Mouse (Mus musculus): Measurements from ENCODE around the gene Sc5d. TPM values are rescaled to one million over a fixed set of nuclear protein-coding genes. Genes with fewer than 3 reads are reported as not detected.

Gene Sc5d
- polyA plus RNA-seq, 1 experiment from 2014 or later = 41.0 TPM

DNA sequence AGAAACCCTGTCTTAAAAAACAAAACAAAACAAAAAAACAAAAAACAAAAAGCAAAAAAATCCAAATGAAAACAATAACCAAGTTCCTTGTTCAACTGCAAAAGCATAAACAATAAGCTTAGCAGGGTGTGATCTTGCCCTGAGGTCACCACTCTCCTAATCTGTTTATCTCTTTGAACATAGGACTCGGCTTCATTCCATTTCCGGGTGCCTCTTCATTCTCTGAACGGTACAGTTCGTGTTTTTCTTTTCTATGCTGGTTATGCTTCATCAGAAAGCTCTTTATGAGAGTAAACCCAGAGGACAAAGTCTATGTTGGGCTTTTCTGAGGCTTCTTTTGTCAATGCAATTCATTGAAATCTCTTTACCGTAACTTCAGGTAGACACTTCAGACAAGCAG is 19.9 kb downstream of the Sc5d start:
- 56% methylated on average over 5 of the region's 5 CpGs for WGBS

DNA sequence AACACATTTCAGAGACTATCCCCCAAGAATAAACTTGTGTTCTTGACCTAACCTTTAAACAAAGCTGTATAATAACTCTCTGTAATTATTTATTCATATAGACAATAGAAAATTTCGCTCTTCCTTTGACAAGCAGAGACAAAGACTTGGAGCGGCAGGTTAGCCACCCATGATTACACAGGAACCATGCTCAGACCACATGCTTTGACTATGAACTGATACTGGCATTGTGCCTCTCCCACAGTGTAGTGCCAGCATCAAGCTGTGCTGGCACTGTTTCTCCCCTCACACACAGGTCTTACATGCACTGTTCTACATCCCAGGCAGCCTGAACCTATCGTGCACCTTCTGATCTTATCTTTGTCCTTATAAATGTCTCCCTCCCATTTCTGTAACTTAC is 23.0 kb downstream of the Sc5d start:
- Histone ChIP-seq H3K4me1 (ENCODE audit: insufficient read depth, low read depth, low read length) (no peaks in the 10 kb centered on the region), H3K36me3 (ENCODE audit: insufficient read depth, low read length) (no peaks in the 10 kb centered on the region), H3K27ac (ENCODE audit: low read length) (no peak overlapping the region), H3K4me2 (replicated peaks; ENCODE audit: low read depth, low read length) (no peak overlapping the region), H3K9ac (replicated peaks; ENCODE audit: low read depth) (no peak overlapping the region), H3K27me3 (replicated peaks; ENCODE audit: insufficient read depth, low read length) (no peaks in the 10 kb centered on the region), H3K9me3 (ENCODE audit: low read length) (no peaks in the 10 kb centered on the region), H3K4me3 (ENCODE audit: low read depth, low read length) (no peak overlapping the region)
- TF ChIP-seq CTCF (IDR thresholded peaks at IDR 0.05) (no peak), EP300 (IDR thresholded peaks at IDR 0.05) (no peak)
- no peak for DNase-seq (ENCODE audit: low spot score)
- no peak for ATAC-seq
- 70% methylated on average over 3 of the region's 3 CpGs for WGBS

More for the DNA sequence above, 19.9 kb downstream of the Sc5d start:
- Histone ChIP-seq H3K4me3 (ENCODE audit: low read depth, low read length) (no peak overlapping the region), H3K4me1 (ENCODE audit: insufficient read depth, low read depth, low read length) (no peaks in the 10 kb centered on the region), H3K27me3 (replicated peaks; ENCODE audit: insufficient read depth, low read length) (no peaks in the 10 kb centered on the region), H3K9me3 (ENCODE audit: low read length) (no peaks in the 10 kb centered on the region), H3K27ac (ENCODE audit: low read length) (no peak overlapping the region), H3K36me3 (ENCODE audit: insufficient read depth, low read length) (no peaks in the 10 kb centered on the region), H3K4me2 (replicated peaks; ENCODE audit: low read depth, low read length) (no peak overlapping the region), H3K9ac (replicated peaks; ENCODE audit: low read depth) (no peak overlapping the region)
- DNase-seq (ENCODE audit: low spot score) = no peak
- no peak for ATAC-seq
- no peak for TF ChIP-seq EP300 (IDR thresholded peaks at IDR 0.05)

DNA sequence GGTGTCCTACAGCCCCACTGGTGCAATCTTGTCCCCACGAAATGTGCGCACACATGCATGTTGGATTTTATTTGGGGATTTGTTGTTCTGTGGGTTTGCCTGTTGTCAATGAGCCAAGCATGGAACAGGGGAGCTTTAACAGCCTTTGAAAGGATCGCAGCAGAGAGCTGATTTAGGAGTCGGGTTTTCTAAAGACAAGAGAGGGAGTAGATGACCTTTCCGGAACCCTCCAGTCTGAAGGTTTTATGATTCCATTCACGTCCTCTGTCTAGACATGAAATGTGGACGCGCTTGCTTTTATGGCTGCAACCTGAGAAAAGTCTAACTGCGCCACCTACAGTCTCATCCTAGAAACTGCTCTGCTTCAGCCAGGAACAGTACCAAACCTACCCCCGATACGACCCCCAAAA is 23.5 kb downstream of the Sc5d start:
- TF ChIP-seq EP300 (IDR thresholded peaks at IDR 0.05) (no peak), CTCF (IDR thresholded peaks at IDR 0.05) (peak; percentile 82)
- Histone ChIP-seq H3K9ac (replicated peaks; ENCODE audit: low read depth) (no peak overlapping the region), H3K4me3 (ENCODE audit: low read depth, low read length) (no peak overlapping the region), H3K4me1 (ENCODE audit: insufficient read depth, low read depth, low read length) (no peaks in the 10 kb centered on the region), H3K4me2 (replicated peaks; ENCODE audit: low read depth, low read length) (no peak overlapping the region), H3K27ac (ENCODE audit: low read length) (no peak overlapping the region), H3K27me3 (replicated peaks; ENCODE audit: insufficient read depth, low read length) (no peaks in the 10 kb centered on the region), H3K9me3 (ENCODE audit: low read length) (no peaks in the 10 kb centered on the region), H3K36me3 (ENCODE audit: insufficient read depth, low read length) (no peaks in the 10 kb centered on the region)
- DNase-seq (ENCODE audit: low spot score) (peak; percentile 76), ATAC-seq (no peak)
- 24% methylated on average over 11 of the region's 11 CpGs for WGBS

DNA sequence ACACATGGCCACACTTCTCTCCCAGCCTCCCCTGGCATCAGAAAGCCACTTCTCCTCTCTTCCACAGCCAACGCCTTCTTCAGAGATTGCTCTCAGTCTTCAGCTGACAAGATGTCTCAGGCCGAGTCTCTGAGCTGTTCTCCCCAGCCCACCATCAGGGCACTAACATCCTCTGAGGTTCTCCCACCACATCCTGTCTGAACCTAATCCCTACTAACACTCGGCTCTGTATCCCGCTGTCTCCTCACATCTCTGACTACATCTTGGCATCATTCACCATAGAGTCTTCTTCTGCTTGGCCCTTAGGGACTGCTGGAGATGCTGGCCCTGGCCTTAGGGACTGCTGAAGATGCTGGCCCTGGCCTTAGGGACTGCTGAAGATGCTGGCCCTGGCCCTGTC is 25.2 kb downstream of the Sc5d start:
- TF ChIP-seq CTCF (IDR thresholded peaks at IDR 0.05) (no peak), EP300 (IDR thresholded peaks at IDR 0.05) (no peak)
- 74% methylated on average over 4 of the region's 4 CpGs for WGBS
- ATAC-seq (no peak), DNase-seq (ENCODE audit: low spot score) (no peak)
- Histone ChIP-seq H3K4me2 (replicated peaks; ENCODE audit: low read depth, low read length) (no peak overlapping the region), H3K4me3 (ENCODE audit: low read depth, low read length) (no peak overlapping the region), H3K36me3 (ENCODE audit: insufficient read depth, low read length) (no peaks in the 10 kb centered on the region), H3K27me3 (replicated peaks; ENCODE audit: insufficient read depth, low read length) (no peaks in the 10 kb centered on the region), H3K27ac (ENCODE audit: low read length) (no peak overlapping the region), H3K4me1 (ENCODE audit: insufficient read depth, low read depth, low read length) (no peaks in the 10 kb centered on the region), H3K9ac (replicated peaks; ENCODE audit: low read depth) (no peak overlapping the region), H3K9me3 (ENCODE audit: low read length) (no peaks in the 10 kb centered on the region)

DNA sequence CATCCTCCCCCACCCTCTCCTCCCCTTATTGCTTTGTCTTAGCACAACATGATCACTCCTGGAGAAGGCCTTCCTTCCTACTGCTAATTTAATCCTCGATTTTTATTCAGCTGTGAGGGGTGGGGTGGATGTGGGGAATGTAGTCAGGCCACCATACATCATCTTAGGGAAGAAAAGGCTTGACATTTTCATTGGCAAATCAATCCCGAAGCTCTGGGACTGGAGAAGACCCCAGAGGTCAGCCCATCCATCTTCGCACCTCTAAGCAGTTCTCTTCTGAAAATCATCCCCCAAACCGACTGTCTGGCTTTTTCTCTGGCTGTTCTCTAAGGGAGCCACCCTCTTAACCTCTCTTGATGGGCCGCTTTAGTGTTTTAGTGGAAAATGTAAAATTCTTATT is 32.9 kb downstream of the Sc5d start:
- Histone ChIP-seq H3K27ac (ENCODE audit: low read length) (no peak overlapping the region), H3K27me3 (replicated peaks; ENCODE audit: insufficient read depth, low read length) (no peaks in the 10 kb centered on the region), H3K36me3 (ENCODE audit: insufficient read depth, low read length) (no peaks in the 10 kb centered on the region), H3K9me3 (ENCODE audit: low read length) (no peaks in the 10 kb centered on the region), H3K4me2 (replicated peaks; ENCODE audit: low read depth, low read length) (no peak overlapping the region), H3K4me3 (ENCODE audit: low read depth, low read length) (no peak overlapping the region), H3K4me1 (ENCODE audit: insufficient read depth, low read depth, low read length) (no peaks in the 10 kb centered on the region), H3K9ac (replicated peaks; ENCODE audit: low read depth) (no peak overlapping the region)
- DNase-seq (ENCODE audit: low spot score) = no peak
- no peak for TF ChIP-seq EP300 (IDR thresholded peaks at IDR 0.05)
- TF ChIP-seq CTCF (IDR thresholded peaks at IDR 0.05) = no peak
- no peak for ATAC-seq
- WGBS = 37% methylated on average over 5 of the region's 5 CpGs

DNA sequence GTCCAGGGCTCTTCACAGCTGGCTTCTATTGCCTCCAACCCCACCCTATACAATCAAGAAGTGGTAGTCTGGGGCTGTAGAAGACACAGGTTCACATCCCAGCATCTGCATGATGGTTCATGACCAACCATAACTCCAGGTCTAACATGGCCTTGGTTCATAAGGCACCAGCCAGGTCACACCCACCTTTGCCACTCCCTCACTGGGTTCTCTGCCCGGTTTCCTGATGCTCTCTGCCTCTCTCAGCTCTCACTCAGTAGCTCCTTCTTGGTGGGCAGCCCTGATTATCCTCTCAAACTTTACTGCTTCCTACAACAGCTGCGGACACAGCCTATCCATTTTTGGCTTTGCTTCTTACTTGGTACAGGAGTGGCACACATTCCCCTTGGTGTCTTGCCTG is 33.7 kb downstream of the Sc5d start:
- no peak overlapping the region for H3K27ac ChIP-seq (ENCODE audit: low read length)
- no peak for ATAC-seq
- no peaks in the 10 kb centered on the region for H3K4me1 ChIP-seq (ENCODE audit: insufficient read depth, low read depth, low read length)
- WGBS = 73% methylated on average over 2 of the region's 2 CpGs
- H3K36me3 ChIP-seq (ENCODE audit: insufficient read depth, low read length) = no peaks in the 10 kb centered on the region
- no peak overlapping the region for H3K4me3 ChIP-seq (ENCODE audit: low read depth, low read length)
- DNase-seq (ENCODE audit: low spot score) = no peak
- H3K4me2 ChIP-seq (replicated peaks; ENCODE audit: low read depth, low read length) = no peak overlapping the region
- H3K27me3 ChIP-seq (replicated peaks; ENCODE audit: insufficient read depth, low read length) = no peaks in the 10 kb centered on the region
- TF ChIP-seq EP300 (IDR thresholded peaks at IDR 0.05) (no peak), CTCF (IDR thresholded peaks at IDR 0.05) (no peak)
- no peaks in the 10 kb centered on the region for H3K9me3 ChIP-seq (ENCODE audit: low read length)
- no peak overlapping the region for H3K9ac ChIP-seq (replicated peaks; ENCODE audit: low read depth)

DNA sequence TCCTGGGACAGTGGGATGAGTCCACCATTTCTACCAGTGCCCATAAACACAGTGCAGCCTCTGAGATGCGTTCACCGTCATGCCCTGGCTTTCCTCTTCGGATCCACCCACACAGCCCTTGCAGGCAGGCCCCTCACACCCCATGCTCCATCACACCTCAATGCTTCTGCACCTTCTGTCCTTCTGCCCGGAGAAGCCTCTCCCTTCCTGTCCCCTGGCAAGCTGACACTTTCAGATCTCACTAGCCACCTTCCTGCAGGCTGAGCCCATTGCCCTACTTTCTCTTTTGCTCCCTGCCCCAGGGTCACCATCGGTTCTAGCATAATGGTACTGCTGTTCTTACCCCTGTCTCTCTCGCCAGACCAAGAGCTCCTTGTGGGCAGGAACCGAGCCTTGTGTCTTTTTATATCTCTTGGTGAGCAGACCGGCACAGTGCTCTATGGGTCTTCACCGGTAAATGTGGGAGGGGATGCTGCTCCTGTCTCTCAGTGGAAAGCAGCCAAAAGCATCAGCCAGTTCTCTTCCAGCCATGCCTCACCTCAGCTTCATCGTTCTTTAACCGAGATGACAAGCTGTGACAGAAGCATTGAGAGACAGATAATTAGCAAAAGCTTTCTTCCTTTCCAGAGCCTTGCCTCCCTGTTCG is 34.5 kb downstream of the Sc5d start:
- 58% methylated on average over 12 of the region's 12 CpGs for WGBS
- Histone ChIP-seq H3K9ac (replicated peaks; ENCODE audit: low read depth) (no peak overlapping the region), H3K4me3 (ENCODE audit: low read depth, low read length) (no peak overlapping the region), H3K4me2 (replicated peaks; ENCODE audit: low read depth, low read length) (no peak overlapping the region), H3K4me1 (ENCODE audit: insufficient read depth, low read depth, low read length) (no peaks in the 10 kb centered on the region), H3K9me3 (ENCODE audit: low read length) (no peaks in the 10 kb centered on the region), H3K27me3 (replicated peaks; ENCODE audit: insufficient read depth, low read length) (no peaks in the 10 kb centered on the region), H3K36me3 (ENCODE audit: insufficient read depth, low read length) (no peaks in the 10 kb centered on the region), H3K27ac (ENCODE audit: low read length) (no peak overlapping the region)
- no peak for DNase-seq (ENCODE audit: low spot score)
- ATAC-seq = no peak
- TF ChIP-seq CTCF (IDR thresholded peaks at IDR 0.05) = no peak
- no peak for TF ChIP-seq EP300 (IDR thresholded peaks at IDR 0.05)
